Mouse (Mus musculus) Patski (cell line): Measurements from ENCODE around the gene Zfp93. TPM values are rescaled to one million over a fixed set of nuclear protein-coding genes. Genes with fewer than 3 reads are reported as not detected.

Experiments
- ATAC-seq: fragments of 100-300 bp; one replicate; pipeline ENCODE4 v1.8.0; 2021
- CTCF ChIA-PET: fragments of 350-600 bp; sonication (Branson Sonifier 250); formaldehyde crosslinking; loops from one replicate; lab custom pipeline; 2022; ENCODE audit warnings: inconsistent platforms; lab: Charles Lee
- POLR2A ChIA-PET: fragments of 350-600 bp; sonication (Branson Sonifier 250); formaldehyde crosslinking; loops from one replicate; lab custom pipeline; 2022; ENCODE audit warnings: antibody characterized with exemption, inconsistent platforms; lab: Charles Lee
- DNase-seq: peaks from one replicate; pipeline ENCODE4 v3.0.0-alpha.2; 2011; ENCODE audit warnings: low read depth, low spot score
- H3K27me3 ChIP-seq: fragments of 371-371 bp; one replicate; pipeline ENCODE4 v1.5.1; 2021
- CTCF ChIP-seq: fragments of 100-300 bp; IDR thresholded peaks from one replicate; pipeline ENCODE4 v1.5.1; 2021
- in situ Hi-C: fragments of 300-500 bp; cut with MboI; formaldehyde crosslinking; loops from 3 replicates; pipeline ENCODE4 v1.11.1; 2018; ENCODE audit warnings: low pct_unique_long_range_greater_than_20kb, mixed read lengths
- polyA plus RNA-seq: library from polyadenylated mRNA; unstranded; gene quantifications from one replicate; pipeline ENCODE4 v1.2.3, GENCODE M21; 2021

The Zfp93 gene
- 12.5 TPM for polyA plus RNA-seq

DNA sequence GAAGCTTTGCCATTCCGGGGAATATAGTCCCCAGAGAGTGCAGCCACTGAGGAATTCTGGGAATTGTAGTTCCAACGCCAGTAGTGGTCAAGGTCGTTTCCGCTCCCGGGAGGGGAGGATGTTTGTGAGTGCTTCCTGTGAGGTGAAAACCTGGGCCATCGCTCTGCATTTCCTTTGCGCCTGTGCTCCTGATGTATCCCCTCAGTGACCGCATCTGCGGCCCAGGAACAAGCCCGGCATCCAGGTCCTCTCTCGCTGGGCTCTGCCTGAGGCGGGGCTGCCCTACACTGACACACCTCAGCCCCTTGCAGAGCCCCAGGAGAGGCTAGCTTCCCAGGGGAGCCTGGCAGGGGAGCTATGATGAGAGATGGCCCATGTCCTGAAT is at the start of gene Zfp93:
Gene Zfp93, plus strand, starts transcription at position 133 of the 385 bp plus-strand sequence.
- H3K27me3 ChIP-seq, result no peaks in the 10 kb centered on the region
- ATAC-seq (peak; percentile 97), DNase-seq (peak; percentile 51)
- ChIA-PET CTCF (interaction anchor here (1.2 kb wide), 1 partner anchor 16 kb away, joined by 3 read pairs; the partner anchor contains the start of gene Zfp108), POLR2A (interaction anchor here (0.7 to 1.4 kb wide), 3 partner anchors 16 to 34 kb away, joined by 3 to 4 read pairs (median 3); partner anchors contain the start of gene Zfp108)
- no peak for TF ChIP-seq CTCF
- in situ Hi-C loops, result no loop called here

DNA sequence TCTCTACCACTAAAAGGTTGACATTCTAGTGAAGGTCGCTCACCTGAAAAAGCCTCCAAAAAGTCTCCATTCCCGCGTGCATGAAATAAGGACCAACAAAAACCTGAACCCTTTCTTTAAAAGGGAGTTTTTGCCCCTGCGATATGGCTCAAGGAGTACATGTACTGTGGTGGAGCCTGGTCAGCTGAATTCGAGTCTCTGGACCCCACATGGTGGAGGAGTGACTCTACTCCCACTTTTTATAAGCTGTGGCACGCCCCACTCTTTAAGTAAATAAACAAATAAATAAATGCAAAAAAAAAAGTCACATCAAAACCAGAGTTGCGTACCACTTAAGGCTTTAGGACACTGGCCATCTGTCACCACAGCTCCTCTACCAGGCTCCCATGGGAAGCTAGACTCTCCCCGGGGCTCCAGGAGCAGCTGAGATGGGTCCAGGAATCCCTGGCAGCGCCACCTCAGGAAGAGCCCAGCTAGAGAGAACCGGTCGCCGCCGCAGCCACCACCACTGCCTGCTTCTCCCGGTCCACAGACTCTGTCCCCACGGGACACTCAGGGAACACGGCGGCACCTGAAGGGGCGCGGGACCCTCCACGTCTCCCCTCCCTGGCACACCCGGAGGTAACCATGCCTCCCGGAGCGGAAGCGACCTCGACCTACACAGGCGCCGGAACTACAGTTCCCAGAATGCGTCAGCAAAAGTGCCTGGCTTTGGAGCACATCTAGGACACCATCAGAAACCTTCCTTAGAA is 33.0 kb upstream of the Zfp93 start, which contains the start of gene Zfp109:
Gene Zfp109, minus strand, starts transcription at position 521 of the 752 bp plus-strand sequence.
- POLR2A ChIA-PET, result no interaction called here
- TF ChIP-seq CTCF, result no peak
- CTCF ChIA-PET, result interaction anchor here (0.9 to 1.3 kb wide), 2 partner anchors 12 to 15 kb away, joined by 3 to 4 read pairs; no protein-coding TSS in a partner anchor
- ATAC-seq (peak; percentile 92), DNase-seq (peak; percentile 13)
- H3K27me3 ChIP-seq, result peaks cover 17% of the 10 kb centered on the region
- in situ Hi-C loops, result no loop called here

DNA sequence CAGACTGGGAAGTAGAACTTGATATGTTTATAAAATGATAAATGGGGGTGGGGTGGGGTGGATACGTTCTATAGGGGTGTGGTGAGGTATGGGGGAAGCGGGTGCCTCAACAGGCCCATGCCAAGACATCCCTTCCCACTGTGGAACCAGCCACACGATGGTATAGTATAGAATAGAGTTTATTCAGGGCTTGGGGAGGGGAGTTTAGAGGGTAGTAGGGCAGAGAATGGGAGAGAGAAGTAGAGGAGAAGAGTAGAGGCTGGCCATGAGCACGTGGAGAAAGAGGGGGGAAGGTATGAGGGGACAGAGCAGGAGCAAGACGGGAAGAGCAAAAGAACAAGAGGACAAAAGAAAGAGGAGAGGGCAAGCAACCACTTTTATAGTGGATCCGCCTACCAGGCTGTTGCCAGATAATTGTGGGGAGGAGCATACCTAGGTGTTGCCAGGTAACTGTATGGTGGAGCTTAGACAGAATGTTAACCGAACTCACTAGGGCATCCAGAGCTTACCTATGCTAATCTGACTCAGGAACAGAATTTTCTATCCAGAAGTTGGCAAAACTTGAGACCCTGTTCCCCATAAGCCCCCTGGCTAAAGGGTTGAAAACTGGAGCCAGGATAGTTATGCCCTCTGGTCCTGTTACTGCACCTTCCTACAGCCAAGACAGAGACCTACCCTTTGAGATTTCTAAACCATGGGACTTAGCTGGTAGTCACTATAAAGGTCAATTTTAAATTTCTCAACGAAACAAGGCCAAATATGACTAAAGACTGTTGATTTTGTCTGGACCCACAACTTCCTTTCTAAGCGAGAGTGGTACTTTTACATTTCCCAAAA is 16.2 kb upstream of the Zfp93 start:
- ChIA-PET POLR2A (interaction anchor here (0.7 kb wide), 1 partner anchor 16 kb away, joined by 3 read pairs; no protein-coding TSS in a partner anchor), CTCF (interaction anchor here (0.9 to 1.6 kb wide), 6 partner anchors 13 to 34 kb away, joined by 3 to 5 read pairs (median 3); partner anchors contain the start of gene Zfp93)
- ATAC-seq (peak; percentile 6), DNase-seq (no peak)
- TF ChIP-seq CTCF, result no peak
- no peaks in the 10 kb centered on the region for H3K27me3 ChIP-seq
- in situ Hi-C loops, result no loop called here

DNA sequence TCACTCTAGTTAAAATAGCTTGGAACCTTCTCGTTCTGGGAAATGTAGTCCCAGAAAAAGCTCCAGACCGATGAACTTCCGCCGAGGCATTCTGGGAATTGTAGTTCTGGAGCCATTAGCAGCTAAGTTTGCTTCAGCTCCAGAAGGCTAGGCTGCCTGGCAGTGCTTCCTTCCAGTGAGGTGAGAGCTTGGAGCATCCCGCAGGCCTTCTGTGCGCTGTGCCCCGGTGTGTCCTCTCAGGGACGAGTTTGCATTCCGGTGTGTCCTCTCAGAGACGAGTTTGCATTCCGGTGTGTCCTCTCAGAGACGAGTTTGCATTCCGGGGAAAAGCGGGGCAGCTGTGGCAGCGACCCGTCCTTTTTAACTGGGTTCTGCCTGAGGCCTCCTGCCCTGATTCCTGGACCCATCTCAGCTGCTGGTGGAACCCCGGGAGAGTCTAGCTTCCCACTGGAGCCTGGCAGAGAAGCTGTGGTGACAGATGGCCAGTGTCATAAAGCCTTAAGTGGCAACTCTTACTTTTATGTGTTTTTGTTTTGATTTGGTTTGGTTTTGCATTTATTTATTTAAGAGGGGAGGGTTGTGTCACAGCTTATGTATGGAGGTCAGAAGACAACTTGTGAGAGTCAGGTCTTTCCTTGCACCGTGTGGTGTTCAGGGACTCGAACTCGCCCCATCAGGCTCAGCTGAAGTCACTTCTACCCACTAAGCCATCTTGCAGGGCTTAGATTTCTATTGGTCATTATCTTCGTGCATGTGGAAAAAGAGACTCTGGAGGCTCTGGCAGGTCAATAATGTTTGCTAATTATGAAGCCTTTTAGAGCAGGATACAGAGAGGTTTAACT is 15.4 kb upstream of the Zfp93 start, which contains the start of gene Zfp108:
Gene Zfp108, plus strand, starts transcription at position 162 of the 842 bp plus-strand sequence.
- CTCF ChIA-PET, result interaction anchor here (0.6 to 1.6 kb wide), 8 partner anchors 9 to 33 kb away, joined by 3 to 5 read pairs (median 3); partner anchors contain the start of gene Zfp93
- DNase-seq (peak; percentile 34), ATAC-seq (peak; percentile 95)
- no peaks in the 10 kb centered on the region for H3K27me3 ChIP-seq
- in situ Hi-C loops, result no loop called here
- no peak for TF ChIP-seq CTCF
- POLR2A ChIA-PET, result interaction anchor here (0.6 to 0.7 kb wide), 2 partner anchors 15 to 48 kb away, joined by 3 read pairs; no protein-coding TSS in a partner anchor

DNA sequence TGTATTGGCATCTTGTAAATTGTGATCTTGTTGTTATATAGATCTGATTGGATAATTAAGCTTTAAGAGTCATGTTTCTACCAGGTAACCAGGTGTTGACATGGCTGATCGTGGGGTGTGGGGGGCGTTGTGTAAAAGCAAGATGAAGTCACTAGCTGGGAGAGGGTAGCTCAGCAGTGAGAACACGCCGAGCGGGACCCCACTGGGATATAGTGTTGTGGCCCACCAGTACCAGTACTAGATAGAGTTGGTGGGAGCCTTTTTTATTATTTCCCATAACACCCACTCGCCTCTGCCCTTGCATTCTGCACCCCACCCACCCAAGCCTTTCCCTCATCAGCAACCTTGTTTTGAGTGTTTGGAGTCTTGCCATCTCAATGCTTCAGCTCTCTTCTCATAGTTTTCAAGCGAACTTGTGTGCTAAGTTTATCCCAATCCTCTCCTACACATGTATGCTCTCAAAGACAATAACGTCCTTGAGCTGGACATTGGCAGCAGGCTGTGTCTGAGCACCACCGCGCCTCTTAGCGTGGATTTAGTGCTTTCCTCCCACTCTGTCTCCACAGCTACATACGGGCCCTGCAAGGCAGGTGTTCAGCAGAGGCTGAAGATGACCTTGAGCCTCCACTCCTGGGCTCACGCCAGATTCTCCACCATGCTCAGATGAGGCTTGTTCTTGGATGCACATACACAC is 10.8 kb upstream of the Zfp93 start:
- POLR2A ChIA-PET, result interaction anchor here (0.7 kb wide), 1 partner anchor 51 kb away, joined by 3 read pairs; no protein-coding TSS in a partner anchor
- in situ Hi-C loops, result no loop called here
- no peaks in the 10 kb centered on the region for H3K27me3 ChIP-seq
- ATAC-seq (no peak), DNase-seq (no peak)
- TF ChIP-seq CTCF, result no peak
- CTCF ChIA-PET, result no interaction called here

DNA sequence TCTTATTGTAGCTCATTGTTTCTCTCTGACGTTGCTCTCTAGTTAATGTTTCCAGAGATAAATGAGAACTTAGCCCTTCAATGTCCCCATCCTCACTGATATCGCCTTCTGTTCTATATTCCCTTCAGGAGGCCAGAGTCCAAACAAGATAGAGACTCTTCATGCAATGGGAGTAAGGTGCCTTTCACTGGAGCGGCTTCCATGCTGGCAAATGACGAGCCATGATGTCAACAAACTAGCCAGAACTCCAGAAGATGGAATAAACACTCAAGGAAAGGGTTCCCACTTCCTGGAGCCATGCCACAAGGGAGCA is 10.3 kb upstream of the Zfp93 start:
- in situ Hi-C loops, result no loop called here
- H3K27me3 ChIP-seq, result no peaks in the 10 kb centered on the region
- ChIA-PET POLR2A (interaction anchor here (0.7 kb wide), 1 partner anchor 52 kb away, joined by 3 read pairs; no protein-coding TSS in a partner anchor), CTCF (no interaction called here)
- ATAC-seq (no peak), DNase-seq (no peak)
- no peak for TF ChIP-seq CTCF

DNA sequence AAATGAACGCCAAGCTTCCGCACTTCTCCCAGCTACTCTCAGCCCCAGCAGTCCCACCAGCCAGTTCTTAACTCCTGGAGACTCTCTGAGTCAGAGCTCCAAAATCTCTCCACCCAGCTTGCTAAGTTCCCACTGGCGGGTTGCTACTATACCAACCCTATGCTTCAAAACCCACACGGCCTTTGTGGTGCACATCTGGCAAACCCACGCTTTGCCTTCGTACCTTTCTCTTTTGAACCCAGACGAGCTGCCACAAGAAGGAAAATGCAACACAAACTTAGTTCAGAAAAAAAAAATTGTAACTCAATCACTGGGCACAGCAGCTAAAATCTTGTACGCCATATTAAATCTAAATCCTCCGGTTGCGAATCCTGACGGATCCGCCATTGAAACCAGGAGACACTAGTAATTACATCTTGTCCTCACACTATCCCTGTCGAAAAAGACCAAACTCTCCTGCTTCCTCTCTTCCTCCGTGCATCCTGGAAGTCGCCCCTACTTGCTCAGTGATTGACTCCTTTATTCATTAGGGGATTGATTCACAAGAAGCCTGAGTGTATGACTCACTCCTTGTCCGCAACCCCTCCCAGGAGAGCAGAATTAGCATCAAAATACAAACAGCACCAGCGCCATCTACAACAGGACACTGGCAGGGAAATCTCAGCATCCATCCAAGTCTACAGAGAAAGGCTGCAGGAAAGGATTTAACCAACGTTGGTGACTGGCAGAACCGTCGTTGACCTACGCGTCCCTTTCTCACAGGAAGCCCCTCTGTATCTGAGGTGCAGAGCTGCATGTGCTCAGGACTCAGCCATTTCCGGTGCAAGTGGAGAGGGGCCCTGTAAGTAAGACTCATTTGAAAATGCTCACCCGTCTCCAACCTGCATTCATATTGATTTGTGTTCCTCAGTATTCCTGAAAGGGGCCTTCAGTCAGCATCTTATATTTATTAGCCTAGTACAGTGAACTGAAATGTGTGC is 1.8 kb upstream of the Zfp93 start:
- ATAC-seq, result no peak
- DNase-seq, result no peak
- H3K27me3 ChIP-seq, result no peaks in the 10 kb centered on the region
- in situ Hi-C loops, result no loop called here
- ChIA-PET CTCF (interaction anchor here (0.9 to 1.1 kb wide), 2 partner anchors 13 to 19 kb away, joined by 3 read pairs; no protein-coding TSS in a partner anchor), POLR2A (no interaction called here)
- TF ChIP-seq CTCF, result no peak

DNA sequence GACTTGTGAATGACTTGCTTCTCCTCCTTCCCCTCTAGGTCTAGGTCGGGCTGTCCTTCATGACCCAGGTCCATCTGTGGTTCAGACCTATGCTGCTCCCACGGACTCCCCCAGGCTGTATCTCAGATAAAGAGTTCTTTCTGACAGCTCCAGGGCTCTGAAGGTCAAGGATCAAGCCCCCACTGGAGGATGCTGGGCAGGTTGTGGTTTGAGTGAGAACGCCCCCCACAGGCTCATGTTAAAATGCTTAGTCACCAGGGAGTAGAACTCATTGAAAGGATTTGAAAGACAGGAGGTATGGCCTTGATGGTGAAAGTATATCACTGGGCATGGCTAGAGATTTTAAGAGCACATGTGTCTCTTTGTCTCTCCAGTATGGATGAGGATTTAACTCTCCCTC is 964 bp upstream of the Zfp93 start:
- ChIA-PET CTCF (interaction anchor here (0.9 kb wide), 1 partner anchor 14 kb away, joined by 3 read pairs; no protein-coding TSS in a partner anchor), POLR2A (interaction anchor here (0.6 kb wide), 1 partner anchor 11 kb away, joined by 3 read pairs; no protein-coding TSS in a partner anchor)
- in situ Hi-C loops, result no loop called here
- ATAC-seq (no peak), DNase-seq (no peak)
- no peak for TF ChIP-seq CTCF
- no peaks in the 10 kb centered on the region for H3K27me3 ChIP-seq
